Mouse (Mus musculus) megakaryocyte, adult 5-6 weeks (primary cell): Measurements from ENCODE around the gene Ccdc155. TPM values are rescaled to one million over a fixed set of nuclear protein-coding genes. Genes with fewer than 3 reads are reported as not detected.

Experiments used
- ATAC-seq: 2 replicates; pipeline ENCODE4 v1.8.0; 2016; ENCODE audit warnings: mild to moderate bottlenecking, inconsistent platforms; ENCODE audit not compliant: poor library complexity, severe bottlenecking
- total RNA-seq, 2 experiments: library from RNA; stranded (forward) in 1 of 2; stranded (reverse) in 1 of 2; fragments of 153-499, 151-499 nt in 1 of 2; fragments of 221-1000, 200-1000 nt in 1 of 2; gene quantifications; 2 replicates each; pipeline versions ENCODE4 v1.2.3 to v1.2.4; 2015 to 2017

The Ccdc155 gene
- not detected in 2 replicates for total RNA-seq (2015)
- not detected in 2 replicates for total RNA-seq (2017)

- peak; percentile 91 for ATAC-seq
These were observed at the start of gene Ccdc155 for GRCm38 (mm10) chr7:45204380-45205143. Ccdc155 (minus strand) TSS chr7:45204892.

GRCm38 (mm10) chr7:45253806-45254205 lies 49.1 kb upstream of the Ccdc155 start:
- no peak for ATAC-seq

- ATAC-seq: no peak
These were observed 43.0 kb upstream of the Ccdc155 start for GRCm38 (mm10) chr7:45247666-45248065.

- ATAC-seq: no peak
These were observed 36.7 kb upstream of the Ccdc155 start for GRCm38 (mm10) chr7:45241389-45241749.

- ATAC-seq: no peak
These were observed 36.1 kb upstream of the Ccdc155 start, which contains the start of gene Slc6a16 for GRCm38 (mm10) chr7:45240633-45241388. Slc6a16 (plus strand) TSS chr7:45241085.

GRCm38 (mm10) chr7:45240109-45240508 lies 35.4 kb upstream of the Ccdc155 start:
- ATAC-seq: no peak

- peak; percentile 81 for ATAC-seq
These were observed 34.2 kb upstream of the Ccdc155 start, which contains the start of gene Cd37 for GRCm38 (mm10) chr7:45238723-45239496. Cd37 (minus strand) TSS chr7:45239115.

GRCm38 (mm10) chr7:45237747-45238699 lies 33.3 kb upstream of the Ccdc155 start:
- ATAC-seq: peak; percentile 37

GRCm38 (mm10) chr7:45235656-45236180 lies 31.0 kb upstream of the Ccdc155 start:
- no peak for ATAC-seq

- no peak for ATAC-seq
These were observed 30.4 kb upstream of the Ccdc155 start for GRCm38 (mm10) chr7:45234922-45235571.

GRCm38 (mm10) chr7:45234333-45234841 lies 29.7 kb upstream of the Ccdc155 start:
- no peak for ATAC-seq

GRCm38 (mm10) chr7:45233580-45234332 lies 29.1 kb upstream of the Ccdc155 start:
- ATAC-seq: no peak

GRCm38 (mm10) chr7:45232716-45233465 lies 28.2 kb upstream of the Ccdc155 start:
- no peak for ATAC-seq

GRCm38 (mm10) chr7:45231941-45232340 lies 27.2 kb upstream of the Ccdc155 start:
- ATAC-seq: no peak

- ATAC-seq: no peak
These were observed 26.5 kb upstream of the Ccdc155 start for GRCm38 (mm10) chr7:45231192-45231591.

GRCm38 (mm10) chr7:45229459-45230203 lies 24.9 kb upstream of the Ccdc155 start:
- 0 out of 2 replicates have a peak, but pooled peaks have one; percentile 35 for ATAC-seq

- ATAC-seq: no peak
These were observed 24.4 kb upstream of the Ccdc155 start for GRCm38 (mm10) chr7:45229046-45229445.
